Mouse (Mus musculus): ENCODE results near the gene Tvp23a. TPM values are rescaled to one million over a fixed set of nuclear protein-coding genes. Genes with fewer than 3 reads are reported as not detected.

Tvp23a gene
- total RNA-seq (2022): under 1 TPM; 0.08 to 0.24 (median 0.14) TPM

DNA sequence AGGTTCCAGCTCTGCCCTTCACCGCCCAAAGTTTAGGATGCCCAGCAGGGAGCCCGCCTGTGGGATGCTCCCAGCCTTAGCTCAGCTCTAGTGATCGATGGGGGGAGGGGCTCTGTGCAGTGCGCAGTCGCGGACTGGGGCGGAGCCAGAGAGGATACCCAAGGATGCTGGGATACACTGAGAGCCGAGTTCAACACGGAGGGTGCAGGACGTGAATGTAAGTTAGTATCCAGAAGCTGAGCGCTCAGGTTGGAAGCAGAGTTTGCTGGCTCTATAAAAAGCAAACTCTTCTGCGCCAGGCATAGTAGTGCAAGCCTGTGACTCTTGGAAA, at the start of gene Tvp23a:
Tvp23a (minus strand) TSS at position 99 of the 331 bp plus-strand sequence.
- DNase-seq (ENCODE audit: low spot score in 2 of 2): peak; percentile 35 to 46

DNA sequence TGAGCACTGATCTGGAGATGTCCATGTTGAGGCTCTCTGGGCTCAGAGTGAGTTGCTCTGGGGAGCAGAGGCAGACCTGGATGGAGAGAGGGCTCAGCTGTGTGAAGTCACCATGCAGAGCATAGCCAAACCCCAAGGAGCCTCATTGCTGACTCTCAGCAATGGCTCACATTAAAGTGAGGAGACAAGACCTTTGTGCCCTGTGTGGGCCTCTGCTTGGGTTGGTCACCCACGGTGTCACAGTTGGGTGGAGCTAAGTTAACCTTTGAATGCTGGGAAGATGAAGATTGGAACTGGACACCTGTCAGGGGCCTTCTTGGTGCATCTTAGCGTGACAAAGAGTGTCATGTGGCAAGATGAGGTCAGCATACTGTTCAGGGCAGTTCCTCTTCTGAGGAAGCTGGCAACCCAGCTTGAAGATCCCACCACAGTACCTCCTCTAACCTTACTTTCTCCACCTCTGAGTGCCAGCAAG, 48.7 kb upstream of the Tvp23a start:
- DNase-seq (ENCODE audit: low spot score in 2 of 2): no peak

DNA sequence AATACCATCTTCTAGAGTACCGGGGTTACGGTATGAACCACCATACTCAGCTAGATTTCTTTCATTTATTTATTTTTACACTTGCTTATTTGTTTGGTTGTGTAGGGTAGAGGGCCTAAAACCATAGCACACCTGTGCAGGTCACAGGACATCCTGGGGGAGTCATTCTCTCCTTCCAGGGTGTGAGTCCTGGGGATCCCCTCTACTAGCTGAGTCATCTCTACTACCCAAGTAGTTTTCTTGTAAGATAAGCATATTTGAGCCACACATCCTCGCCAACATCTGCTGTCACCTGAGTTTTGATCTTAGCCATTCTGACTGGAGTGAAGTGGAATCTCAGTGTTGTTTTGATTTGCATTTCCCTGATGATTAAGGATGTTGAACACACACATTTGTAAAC, 45.4 kb upstream of the Tvp23a start:
- DNase-seq (ENCODE audit: low spot score in 2 of 2): no peak

DNA sequence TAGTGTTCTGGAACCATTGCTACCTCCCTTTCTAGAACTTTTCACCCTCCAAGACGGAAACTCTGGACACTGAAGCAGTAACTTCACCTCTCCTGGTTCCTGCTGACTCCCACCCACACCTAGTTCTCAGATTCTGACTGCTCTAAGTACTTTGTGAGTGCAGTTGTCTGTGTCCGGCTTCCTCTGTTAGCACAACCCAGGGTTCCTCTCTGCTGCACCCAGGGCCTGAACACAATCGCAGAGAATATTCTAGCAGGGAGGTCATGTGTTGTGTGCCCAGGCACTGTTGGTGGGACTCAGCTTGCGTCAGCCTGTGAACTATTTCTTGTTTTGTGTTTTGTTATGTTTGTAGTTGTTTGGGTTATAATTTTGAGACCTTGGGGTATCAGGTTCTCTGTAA, 44.6 kb upstream of the Tvp23a start:
- DNase-seq (ENCODE audit: low spot score in 2 of 2): no peak

DNA sequence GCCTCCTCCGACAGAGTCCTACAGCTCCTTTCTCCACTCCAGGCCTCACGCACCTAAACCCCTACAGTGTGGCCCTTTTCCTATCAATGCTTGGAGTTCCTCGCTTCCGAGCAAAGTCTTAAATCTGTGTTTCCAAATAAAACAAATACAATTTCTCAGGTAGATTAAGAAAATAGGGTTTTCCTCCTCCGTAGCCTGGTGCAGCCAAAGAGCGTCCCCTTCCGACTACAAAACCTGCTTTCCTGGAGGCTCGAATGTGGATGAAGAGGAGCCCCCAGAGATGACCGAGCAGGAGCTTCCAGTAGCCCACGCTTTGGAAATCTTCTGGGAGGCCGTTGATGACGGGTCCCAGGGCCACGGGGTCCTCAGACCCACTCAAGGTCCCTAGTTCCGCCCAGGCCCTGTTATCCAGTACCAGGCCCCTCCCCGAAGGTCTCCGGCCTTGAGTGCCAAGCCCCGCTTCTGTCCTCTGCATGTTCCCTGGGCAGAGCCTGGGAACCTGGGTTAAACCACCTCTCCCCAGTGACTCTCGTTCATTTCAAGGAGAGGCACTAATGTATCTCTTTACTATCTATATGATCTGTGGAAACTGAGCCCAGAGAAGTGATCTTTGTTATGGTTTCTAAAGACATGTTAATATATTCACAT, 43.5 kb upstream of the Tvp23a start:
- no peak for DNase-seq (ENCODE audit: low spot score in 2 of 2)

DNA sequence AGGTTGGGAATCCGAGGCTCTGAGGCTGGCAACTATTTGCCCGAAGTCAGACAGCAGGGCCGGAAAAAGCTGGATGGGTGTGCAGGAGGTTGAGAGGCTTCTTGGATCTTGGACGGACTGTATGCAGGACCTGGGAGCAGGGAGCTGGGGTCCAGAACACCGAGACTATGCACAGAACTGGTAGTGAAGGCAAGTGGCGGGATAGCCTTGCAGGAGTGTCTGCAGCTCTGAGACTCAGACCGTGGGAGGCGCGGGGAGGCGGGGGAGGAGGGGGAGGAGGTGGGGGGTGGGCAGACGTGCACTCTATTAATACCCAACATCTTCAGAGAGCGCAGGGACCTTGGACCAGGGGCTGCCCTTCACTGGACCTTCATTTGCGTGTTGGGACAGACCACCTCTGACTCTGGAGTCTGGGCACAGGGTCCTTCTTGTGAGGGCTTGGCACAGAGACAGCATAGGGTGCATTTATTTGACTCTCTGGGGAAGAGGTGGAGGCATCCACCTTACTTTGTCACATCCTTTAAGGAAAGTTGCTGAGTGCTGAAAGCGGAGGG, 42.8 kb upstream of the Tvp23a start:
- DNase-seq (ENCODE audit: low spot score in 2 of 2): no peak

DNA sequence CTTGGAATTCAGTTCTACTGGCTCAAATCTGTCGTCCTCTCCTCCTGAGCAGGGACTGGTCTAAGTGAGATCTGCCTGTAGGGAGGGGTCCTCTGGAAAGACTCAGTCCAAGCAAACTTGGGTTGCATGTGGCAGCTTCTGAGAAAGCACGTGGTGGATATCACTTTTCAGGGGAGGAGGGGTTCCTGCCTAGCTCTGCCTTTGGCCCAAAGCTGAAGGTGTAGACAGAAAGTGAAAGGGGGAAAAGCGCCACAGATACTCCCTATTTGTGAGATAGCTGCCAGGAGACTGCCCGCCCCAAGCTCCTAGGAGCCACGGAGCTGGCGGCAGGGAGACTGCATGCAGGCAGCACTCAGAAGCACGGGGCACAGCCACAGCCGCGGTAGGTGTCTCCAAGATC, 42.3 kb upstream of the Tvp23a start:
- no peak for DNase-seq (ENCODE audit: low spot score in 2 of 2)

DNA sequence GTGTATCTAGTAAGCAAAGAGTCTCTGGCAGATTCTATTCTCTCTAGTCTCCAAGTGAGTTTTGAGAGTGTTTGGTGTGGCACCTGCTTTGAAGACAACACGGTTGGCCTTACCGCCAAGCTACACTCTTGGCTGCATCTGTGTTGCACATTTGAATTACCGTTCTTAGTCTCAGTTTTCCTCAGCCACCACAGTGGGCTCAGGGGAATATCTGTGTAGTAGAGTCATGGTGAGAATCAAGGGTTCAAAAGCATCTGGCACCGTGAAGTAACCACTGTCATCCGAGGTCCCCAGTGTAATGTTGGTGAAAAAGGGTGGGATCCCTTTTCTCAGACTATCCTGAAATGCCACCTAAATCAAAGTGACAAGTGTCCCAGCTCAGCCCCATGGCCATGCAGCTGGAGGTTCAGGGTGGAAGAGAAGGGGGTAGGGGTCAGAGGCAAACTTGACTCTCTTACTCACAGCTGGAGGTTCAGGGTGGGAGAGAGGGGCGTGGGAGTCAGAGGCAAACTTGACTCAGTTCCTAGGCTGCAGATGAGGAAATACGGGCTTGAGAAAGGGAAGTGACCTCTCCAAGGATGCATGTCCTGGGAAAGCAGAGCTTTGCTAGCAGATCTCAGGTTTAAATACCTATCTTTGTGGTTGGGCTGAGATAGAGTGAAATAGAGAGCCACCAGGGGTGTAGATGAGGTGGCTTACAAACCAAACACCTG, 41.8 kb upstream of the Tvp23a start:
- no peak for DNase-seq (ENCODE audit: low spot score in 2 of 2)

DNA sequence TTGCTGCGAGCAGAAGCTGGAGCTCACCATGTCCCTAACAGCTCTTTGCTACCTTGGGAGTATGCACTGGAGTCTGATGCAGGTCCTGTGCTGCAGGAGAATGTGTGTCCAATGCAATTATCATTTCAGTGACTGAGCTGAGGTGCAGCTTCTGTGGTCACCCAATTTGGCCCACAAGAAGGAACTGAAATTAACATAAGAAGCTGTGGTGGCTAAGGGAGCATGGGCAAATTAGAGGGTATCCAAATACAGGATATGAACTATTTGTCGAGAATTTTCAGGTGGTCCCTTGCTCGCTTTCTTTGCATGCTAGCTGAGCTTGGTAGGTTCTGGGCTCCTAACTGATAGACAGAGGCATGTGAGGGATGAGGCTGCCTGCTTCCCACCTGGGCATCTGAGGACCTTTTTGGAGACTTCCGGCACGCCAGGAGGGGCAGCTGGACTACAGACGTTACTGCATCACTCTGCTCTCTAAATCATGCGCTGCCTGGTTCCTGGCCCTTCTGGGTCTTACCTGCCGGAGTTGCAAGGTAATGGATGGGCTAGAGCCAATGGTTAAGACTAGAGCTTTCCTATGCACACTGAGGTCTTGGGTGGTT, 40.8 kb upstream of the Tvp23a start:
- DNase-seq (ENCODE audit: low spot score in 2 of 2): no peak

DNA sequence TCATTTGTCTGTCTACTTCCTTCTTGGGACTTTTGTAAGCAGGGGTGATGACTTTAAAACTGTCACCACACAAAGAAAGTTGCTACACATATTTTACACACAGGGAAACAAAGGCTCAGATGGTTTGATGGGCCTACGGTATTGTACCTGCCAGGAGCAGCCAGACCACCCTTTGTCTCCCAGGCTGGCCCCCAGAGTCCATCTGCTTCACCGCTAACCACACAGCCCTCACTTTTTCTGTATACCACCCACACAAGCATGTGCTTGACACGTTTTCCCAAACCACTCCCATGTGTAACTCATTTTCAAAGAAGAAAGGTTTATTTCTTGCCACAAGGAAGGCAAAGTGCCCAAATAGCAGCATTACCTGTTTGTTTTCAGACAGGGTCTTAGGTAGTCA, 39.8 kb upstream of the Tvp23a start:
- DNase-seq (ENCODE audit: low spot score in 2 of 2): no peak

DNA sequence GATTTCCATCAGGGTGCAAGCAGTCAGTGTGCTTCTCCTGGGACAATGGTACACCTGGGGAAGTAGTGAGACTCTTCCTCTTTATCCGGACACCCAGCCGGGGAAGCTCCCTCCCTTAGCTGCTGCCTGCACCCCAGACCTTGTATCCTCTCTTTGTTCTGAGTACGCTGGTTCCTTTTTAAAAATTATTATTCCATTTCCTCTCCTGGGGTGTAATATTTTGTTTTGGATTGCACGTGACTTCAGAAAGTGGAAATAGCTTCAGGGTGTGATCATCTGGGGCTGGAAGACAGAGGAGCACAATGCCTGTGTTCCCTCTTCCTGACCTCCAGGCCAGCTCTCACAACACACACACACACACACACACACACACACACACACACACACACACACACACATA, 35.2 kb upstream of the Tvp23a start:
- no peak for DNase-seq (ENCODE audit: low spot score in 2 of 2)

DNA sequence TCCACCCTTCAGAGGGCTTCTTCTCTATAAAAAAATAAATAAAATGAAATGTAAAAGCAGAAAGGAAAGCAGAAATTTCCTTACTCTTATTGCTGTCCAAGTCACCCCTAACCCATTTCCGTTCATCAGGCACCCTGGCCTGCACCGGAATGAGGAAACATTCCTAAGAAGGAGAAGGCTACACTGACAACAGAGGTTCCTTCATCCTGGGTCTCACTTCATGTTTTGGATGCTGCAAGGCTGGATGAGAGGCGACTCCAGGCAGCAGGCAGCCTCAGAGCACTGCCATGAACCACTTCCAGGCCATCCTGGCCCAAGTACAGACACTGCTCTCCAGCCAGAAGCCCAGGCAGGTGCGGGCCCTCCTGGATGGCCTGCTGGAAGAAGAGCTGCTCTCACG, 32.7 kb upstream of the Tvp23a start, which contains the start of gene Ciita:
Ciita (plus strand) TSS at position 203 of the 400 bp plus-strand sequence.
- no peak for DNase-seq (ENCODE audit: low spot score in 2 of 2)

DNA sequence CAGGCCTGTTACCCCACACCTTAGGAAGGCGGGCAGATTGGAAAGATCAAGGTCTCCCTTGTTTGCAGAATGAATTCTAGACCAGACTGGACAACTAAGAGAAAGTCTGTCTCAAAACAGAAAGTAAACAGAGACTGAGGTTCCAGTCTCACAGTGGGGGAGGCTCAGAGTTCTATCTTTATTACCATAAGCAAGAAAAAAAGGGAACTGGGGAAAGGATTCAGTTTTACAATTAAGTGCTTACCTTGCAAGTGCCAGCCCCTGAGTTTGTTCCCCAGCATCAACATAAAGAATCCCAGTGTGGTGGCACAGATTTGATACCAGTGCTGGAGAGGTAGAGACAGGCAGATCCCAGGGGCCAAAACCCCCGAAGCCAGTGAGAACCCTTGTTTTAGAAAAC, 28.8 kb upstream of the Tvp23a start:
- no peak for DNase-seq (ENCODE audit: low spot score in 2 of 2)

DNA sequence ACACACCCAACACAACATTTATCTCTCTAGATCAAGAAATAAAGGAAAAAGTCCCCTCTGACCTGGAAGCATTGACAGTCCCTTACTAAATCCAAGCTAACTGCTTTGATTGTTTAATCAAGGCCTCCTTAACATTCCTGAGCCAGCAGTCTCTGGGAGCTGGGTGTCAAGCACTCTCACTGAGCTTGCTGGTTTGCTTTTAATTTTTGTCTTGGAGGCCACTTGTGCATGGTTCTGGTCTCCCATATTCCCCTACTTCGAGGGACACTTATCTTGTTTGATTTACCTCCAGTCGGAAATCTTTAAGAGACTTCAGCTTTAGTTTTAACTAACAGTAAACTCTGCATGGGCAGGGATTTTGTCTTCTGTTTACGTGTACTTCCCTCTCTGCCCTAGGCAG, 27.8 kb upstream of the Tvp23a start:
- DNase-seq (ENCODE audit: low spot score in 2 of 2): no peak

DNA sequence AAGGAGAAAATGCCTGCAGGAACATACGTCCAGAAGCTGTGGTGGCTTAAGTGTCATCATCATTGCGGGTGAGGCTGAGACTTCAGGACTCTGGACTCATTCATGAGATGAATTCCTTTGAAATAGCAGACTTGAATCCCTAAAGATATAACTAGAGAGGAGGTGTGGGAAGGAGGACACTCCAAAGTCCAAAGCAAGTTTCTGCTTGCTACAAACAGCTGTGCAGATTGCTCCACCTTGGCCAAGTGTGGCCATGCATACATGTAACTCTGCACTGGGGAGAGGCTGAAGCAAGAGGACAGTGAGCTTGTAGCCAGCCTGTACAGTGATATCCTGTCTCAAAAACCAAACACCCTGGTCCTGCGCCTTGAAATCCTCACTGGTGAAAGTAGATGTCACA, 24.8 kb upstream of the Tvp23a start:
- DNase-seq (ENCODE audit: low spot score in 2 of 2): no peak

DNA sequence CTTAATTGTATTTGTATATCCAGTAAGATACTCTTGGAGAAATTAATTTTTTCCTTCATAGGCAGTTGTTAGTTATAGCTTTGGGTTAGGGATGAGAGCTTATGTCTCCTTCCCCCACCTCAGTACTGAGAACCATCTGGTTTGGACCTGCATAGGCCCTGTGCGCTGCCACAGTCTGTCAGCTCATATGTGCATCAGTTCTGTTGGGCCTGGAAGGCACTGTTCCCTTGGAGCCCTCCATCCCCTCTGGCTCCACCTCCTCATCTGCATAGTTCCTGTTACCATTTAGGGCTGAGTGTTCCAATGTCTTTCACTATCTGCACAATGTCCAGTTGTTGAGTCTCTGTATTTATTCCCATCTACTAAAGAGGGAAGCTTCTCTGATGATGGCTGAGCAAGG, 21.0 kb upstream of the Tvp23a start:
- DNase-seq (ENCODE audit: low spot score in 2 of 2): no peak

DNA sequence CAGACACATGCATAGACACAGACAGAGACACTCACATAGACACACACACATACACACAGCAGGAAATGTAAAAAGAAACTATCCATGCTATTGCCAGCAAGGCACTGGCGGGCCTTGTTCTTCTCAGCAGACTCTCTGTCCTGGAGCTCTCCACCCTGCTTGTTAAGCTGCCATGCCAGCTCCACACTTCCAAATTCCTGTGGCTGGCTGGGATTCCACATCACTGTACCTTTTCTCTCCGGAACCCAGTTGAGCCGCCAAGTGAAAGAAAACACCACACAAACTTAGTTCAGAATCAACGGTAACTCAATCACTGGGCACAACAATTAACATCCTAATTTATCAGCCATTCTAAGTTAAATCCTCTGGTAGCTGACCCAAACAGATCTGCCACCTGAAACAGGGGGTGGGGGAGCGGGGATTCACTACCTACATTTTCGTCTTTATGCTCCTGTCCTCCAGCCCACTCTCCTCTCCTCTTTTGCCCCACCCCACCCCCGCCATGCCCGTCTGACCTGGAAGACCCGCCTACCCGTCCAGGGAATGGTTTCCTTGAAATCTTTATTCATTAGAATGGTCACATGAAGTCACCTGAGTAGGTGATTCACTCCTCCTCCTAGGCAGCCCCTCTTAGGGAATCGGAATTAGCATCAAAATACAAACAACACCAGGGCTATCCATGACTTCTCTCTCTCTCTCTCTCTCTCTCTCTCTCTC, 20.4 kb upstream of the Tvp23a start:
- no peak for DNase-seq (ENCODE audit: low spot score in 2 of 2)

DNA sequence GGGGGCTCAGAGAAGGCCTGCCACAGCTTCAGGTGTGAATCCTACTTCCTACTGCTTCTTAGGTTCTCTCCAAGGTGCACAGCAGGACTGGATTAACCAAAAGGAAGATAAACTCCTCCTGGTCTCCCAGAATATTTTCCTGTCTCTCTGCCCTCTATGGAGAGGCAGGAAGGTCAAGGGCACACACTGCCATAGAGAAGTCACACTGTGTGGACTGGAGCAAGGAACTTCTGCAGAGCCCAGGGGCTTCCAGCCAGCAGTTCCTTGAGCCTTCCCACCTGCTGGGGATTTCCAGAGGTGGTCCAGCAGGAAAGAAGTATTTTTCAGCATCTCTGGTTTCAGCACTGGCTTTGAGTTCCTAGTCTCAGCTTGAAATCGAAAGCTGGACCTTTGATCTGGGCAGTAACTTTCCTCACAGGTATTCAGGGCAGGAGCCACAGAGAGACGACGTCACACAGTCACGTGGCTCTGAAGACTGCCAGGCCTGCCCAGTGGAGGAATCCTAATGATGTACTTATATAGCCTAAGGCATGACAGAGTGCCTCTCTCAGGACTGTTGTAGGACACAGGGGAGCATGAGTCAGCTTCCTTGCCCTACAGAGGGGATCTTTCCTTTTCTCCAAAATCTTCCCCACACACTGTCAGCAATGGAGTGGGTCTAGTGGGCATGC, 18.0 kb upstream of the Tvp23a start:
- DNase-seq (ENCODE audit: low spot score in 2 of 2): no peak

DNA sequence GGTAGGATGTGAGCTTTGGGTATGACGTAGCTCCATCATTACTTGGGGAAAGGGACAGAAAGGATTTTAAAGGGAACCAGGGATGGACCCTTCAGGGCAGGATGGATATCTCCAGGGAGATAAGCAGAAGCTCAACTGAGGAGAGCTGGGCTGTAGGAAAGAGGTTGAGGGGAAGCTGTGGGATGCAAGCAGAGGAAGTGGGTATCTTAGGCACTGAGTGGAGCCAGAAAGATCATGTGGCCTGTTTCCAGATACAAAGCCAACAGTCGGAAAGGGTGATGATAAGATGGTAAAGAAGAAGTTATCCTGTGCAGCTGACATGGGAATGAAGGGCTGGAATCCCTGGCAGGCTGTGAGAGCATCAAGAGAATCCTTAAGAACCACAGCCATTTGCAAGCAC, 14.0 kb upstream of the Tvp23a start:
- DNase-seq (ENCODE audit: low spot score in 2 of 2): no peak

DNA sequence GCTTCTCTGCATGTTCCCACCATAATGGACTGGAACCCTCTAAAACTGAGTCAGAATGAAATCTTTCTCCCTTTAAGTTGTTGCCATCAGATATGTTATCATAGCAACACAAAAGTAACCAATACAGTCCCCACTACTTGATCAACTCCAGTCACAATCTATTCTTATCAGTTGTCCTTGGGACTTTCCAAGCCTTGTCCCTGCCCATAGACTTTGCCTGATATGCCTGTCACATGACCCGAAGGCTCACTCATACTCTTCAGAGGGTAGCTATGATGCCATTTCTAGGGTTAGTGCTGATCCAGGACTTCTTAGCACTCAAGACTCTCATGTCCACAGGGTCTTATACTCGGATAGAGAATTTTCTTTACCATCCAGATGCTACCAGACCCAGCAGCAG, 13.0 kb upstream of the Tvp23a start:
- DNase-seq (ENCODE audit: low spot score in 2 of 2): no peak

DNA sequence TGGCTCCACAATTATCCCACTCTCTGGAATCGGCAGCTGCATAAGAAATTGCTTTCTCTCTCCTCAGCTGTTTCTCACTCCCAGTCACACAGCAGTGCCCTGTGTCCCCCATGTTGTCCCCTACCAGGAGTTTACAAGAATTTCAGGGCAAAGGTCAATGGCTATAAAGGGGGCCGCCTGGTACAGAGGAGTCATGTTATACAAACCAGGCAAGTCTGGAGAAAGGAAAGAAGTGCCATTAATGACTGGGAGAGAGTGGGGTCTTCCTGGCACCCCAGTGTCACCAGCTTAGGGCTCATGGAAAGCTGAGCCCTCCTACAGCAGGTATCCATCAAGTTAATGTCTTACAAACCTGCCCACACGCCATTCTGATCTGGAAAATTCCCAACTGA, 7.4 kb upstream of the Tvp23a start:
- DNase-seq (ENCODE audit: low spot score in 2 of 2): no peak
